Mouse (Mus musculus): Measurements from ENCODE around the gene Galns.

GRCm38 (mm10) chr8:122537033-122537432, 74.2 kb downstream of the Galns start:
- TF ChIP-seq CTCF (IDR thresholded peaks at IDR 0.05; ENCODE audit: insufficient read depth, low read depth, low read length), result no peak
- no peak for TF ChIP-seq POLR2A (IDR thresholded peaks at IDR 0.05; ENCODE audit: insufficient read depth, low read depth, low read length)

All from olfactory bulb, adult 2 months (tissue).